10 mouse cellular contexts compared by ENCODE assay signal in the genomic region with DNA sequence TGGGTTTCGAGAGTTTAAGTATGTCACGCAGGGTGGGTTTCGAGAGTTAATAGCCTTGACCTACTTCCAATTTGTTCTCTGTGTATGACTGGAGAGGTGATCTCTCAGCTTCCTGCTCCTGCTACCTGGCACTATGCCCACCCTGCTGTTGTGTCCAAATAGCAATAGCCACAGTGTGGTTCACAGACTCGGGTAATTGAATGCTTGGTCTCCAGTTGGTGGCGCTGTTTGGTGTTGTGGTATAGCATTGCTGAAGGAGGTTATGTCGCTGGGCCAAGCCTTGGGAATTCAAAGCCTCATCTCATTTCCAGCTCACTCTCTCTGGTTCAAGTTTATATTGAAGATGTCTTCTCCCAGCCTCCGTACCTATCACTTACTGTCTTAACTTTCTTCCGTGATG.
DNase-seq lines count a peak whose midpoint lies in the region; ATAC-seq and TF ChIP-seq lines count a peak whose summit lies in the region.
"Had no signal": no experiment of that assay in that cellular context is flagged by ENCODE, and none has a peak within 500 bp of the region (broad histone marks: within the 10 kb centered on the region; RNA-seq: fewer than 3 reads in every experiment).

No protein-coding gene starts in this region.

- peak; percentile 40 for TF ChIP-seq CTCF in kidney, adult 2 months (conservative IDR thresholded peaks at IDR 0.05; ENCODE audit: insufficient read depth, insufficient read length, low read depth, low read length)

- H3K36me3 ChIP-seq in forebrain, embryonic 14.5 days (ENCODE audit: control insufficient read depth, insufficient read depth, low read length), result peaks cover 7% of the 10 kb centered on the region
- no peaks in the 10 kb centered on the region for H3K36me3 ChIP-seq in forebrain, embryonic 11.5 days (ENCODE audit: control insufficient read depth, insufficient read depth, low read length)
- no peaks in the 10 kb centered on the region for H3K36me3 ChIP-seq in kidney, adult 2 months (ENCODE audit: control insufficient read depth, insufficient read depth, low read length)
- H3K36me3 ChIP-seq: embryonic facial prominence, embryonic 12.5 days had no signal

- no peaks in the 10 kb centered on the region for H3K9me3 ChIP-seq in forebrain, embryonic 14.5 days (replicated peaks; ENCODE audit: control insufficient read depth, low read length)
- no peaks in the 10 kb centered on the region for H3K9me3 ChIP-seq in forebrain, embryonic 11.5 days (ENCODE audit: control insufficient read depth, low read length)
- H3K9me3 ChIP-seq: embryonic facial prominence, embryonic 12.5 days had no signal

- H3K27me3 ChIP-seq in forebrain, embryonic 14.5 days (replicated peaks; ENCODE audit: control insufficient read depth, insufficient read depth, low read length), result no peaks in the 10 kb centered on the region
- H3K27me3 ChIP-seq in forebrain, embryonic 11.5 days (ENCODE audit: control insufficient read depth, insufficient read depth, low read length), result no peaks in the 10 kb centered on the region
- no peaks in the 10 kb centered on the region for H3K27me3 ChIP-seq in kidney, adult 2 months (replicated peaks; ENCODE audit: control insufficient read depth, insufficient read depth, low read length)
- H3K27me3 ChIP-seq: embryonic facial prominence, embryonic 12.5 days had no signal

- H3K4me1 ChIP-seq in forebrain, embryonic 14.5 days (ENCODE audit: control insufficient read depth, insufficient read depth, low read length), result peaks cover 5% of the 10 kb centered on the region
- H3K4me1 ChIP-seq in forebrain, embryonic 11.5 days (replicated peaks; ENCODE audit: control insufficient read depth, insufficient read depth, low read length), result no peaks in the 10 kb centered on the region
- H3K4me1 ChIP-seq in kidney, adult 2 months (ENCODE audit: control insufficient read depth, insufficient read depth, low read length), result peaks cover 51% of the 10 kb centered on the region

- H3K9ac ChIP-seq in forebrain, embryonic 14.5 days (ENCODE audit: low read length), result no peak overlapping the region
- no peak overlapping the region for H3K9ac ChIP-seq in forebrain, embryonic 11.5 days (ENCODE audit: low read length)
- H3K9ac ChIP-seq: embryonic facial prominence, embryonic 12.5 days had no signal

- 69% methylated on average over 8 of the region's 8 CpGs for WGBS in forebrain, embryonic 14.5 days
- WGBS in forebrain, embryonic 11.5 days, result 78% methylated on average over 8 of the region's 8 CpGs
- WGBS in kidney, adult 2 months, result 52% methylated on average over 8 of the region's 8 CpGs

- H3K4me3 ChIP-seq in forebrain, embryonic 14.5 days (ENCODE audit: low read depth, low read length), result no peak overlapping the region
- no peak overlapping the region for H3K4me3 ChIP-seq in forebrain, embryonic 11.5 days (ENCODE audit: low read depth, low read length)
- H3K4me3 ChIP-seq in kidney, adult 2 months (ENCODE audit: insufficient read depth, low read depth, low read length), result no peak overlapping the region
- H3K4me3 ChIP-seq: embryonic facial prominence, embryonic 12.5 days; myocyte had no signal

- H3K27ac ChIP-seq in forebrain, embryonic 14.5 days (ENCODE audit: low read depth, low read length), result no peak overlapping the region
- no peak overlapping the region for H3K27ac ChIP-seq in forebrain, embryonic 11.5 days (ENCODE audit: low read depth, low read length)
- H3K27ac ChIP-seq in kidney, adult 2 months (ENCODE audit: insufficient read depth, low read depth, low read length), result no peak overlapping the region
- H3K27ac ChIP-seq: embryonic facial prominence, embryonic 12.5 days had no signal

- DNase-seq in forebrain, embryonic 14.5 days (ENCODE audit: low spot score), result peak; percentile 44
- DNase-seq in forebrain, embryonic 11.5 days (ENCODE audit: low spot score), result no peak
- DNase-seq in right cerebral cortex, adult 18-20 months, result peak; percentile 29
- DNase-seq in right cerebral cortex, postnatal 25 days, result no peak
- DNase-seq in kidney, adult 2 months, result peak; percentile 71
- peak; percentile 65 for DNase-seq in right cerebral cortex, postnatal 4 days
- DNase-seq in spleen, adult 18-20 months, result no peak
- DNase-seq in c-Kit-positive CD71-positive TER-119-positive erythroid progenitor cells, embryonic 14.5 days (ENCODE audit: low spot score), result no peak

- ATAC-seq in forebrain, embryonic 14.5 days, result 0 out of 2 replicates have a peak, but pooled peaks have one; percentile 21
- no peak for ATAC-seq in forebrain, embryonic 11.5 days (replicated peaks; ENCODE audit: low FRiP score)

- no peak overlapping the region for H3K4me2 ChIP-seq in forebrain, embryonic 14.5 days (ENCODE audit: low read length)
- no peak overlapping the region for H3K4me2 ChIP-seq in forebrain, embryonic 11.5 days (ENCODE audit: low read depth, low read length, severe bottlenecking)
- H3K4me2 ChIP-seq: embryonic facial prominence, embryonic 12.5 days had no signal

- TF ChIP-seq POLR2A in kidney, adult 2 months (IDR thresholded peaks at IDR 0.05; ENCODE audit: low read depth, low read length), result no peak

Comparison
In these comparisons a context has a peak if more than half of its experiments do, and no peak if none do; other contexts are left out.
1. DNase-seq: peak in forebrain, embryonic 14.5 days (single experiment), right cerebral cortex, adult 18-20 months (single experiment), kidney, adult 2 months (single experiment) and right cerebral cortex, postnatal 4 days (single experiment); none in forebrain, embryonic 11.5 days (single experiment), right cerebral cortex, postnatal 25 days (single experiment), spleen, adult 18-20 months (0 of 2) and c-Kit-positive CD71-positive TER-119-positive erythroid progenitor cells, embryonic 14.5 days (single experiment).